In genomic region chr6:6863160-6863870, GRCm38 (mm10) we compare ENCODE assay signal across 9 mouse cellular contexts. TPM values are rescaled to one million over a fixed set of nuclear protein-coding genes. Genes with fewer than 3 reads are reported as not detected.
A peak's percentile ranks its signal among the peaks of the same experiment; 100 is the strongest.
DNase-seq lines count a peak whose midpoint lies in the region; ATAC-seq and TF ChIP-seq lines count a peak whose summit lies in the region.
"Had no signal": no experiment of that assay in that cellular context is flagged by ENCODE, and none has a peak within 500 bp of the region (broad histone marks: within the 10 kb centered on the region; RNA-seq: fewer than 3 reads in every experiment).

TSS of gene Dlx6 (plus strand) at chr6:6863334.

- intact Hi-C loops in heart, postnatal 25 days (cut with DNase I): no loop called here

- TF ChIP-seq POLR2A in ES-Bruce4 (IDR thresholded peaks at IDR 0.05; ENCODE audit: insufficient read depth, low read length): no peak

- TF ChIP-seq EP300 in ES-Bruce4 (IDR thresholded peaks at IDR 0.05; ENCODE audit: insufficient read depth, low read depth, low read length): no peak

- H3K4me3 ChIP-seq in heart, embryonic 10.5 days: peak within 1 kb of the TSS; percentile 67
- H3K4me3 ChIP-seq in ES-Bruce4 (ENCODE audit: low read depth, low read length): peak within 1 kb of the TSS; percentile 74
- peak within 1 kb of the TSS; percentile 57 for H3K4me3 ChIP-seq in forebrain, embryonic 10.5 days
- H3K4me3 ChIP-seq in neural tube, embryonic 12.5 days: peak within 1 kb of the TSS; percentile 36

- H3K4me1 ChIP-seq in heart, embryonic 10.5 days: peaks cover 21% of the 10 kb centered on the region
- H3K4me1 ChIP-seq in ES-Bruce4 (ENCODE audit: control insufficient read depth, insufficient read depth, low read length): peaks cover 3% of the 10 kb centered on the region
- peaks cover 42% of the 10 kb centered on the region for H3K4me1 ChIP-seq in forebrain, embryonic 10.5 days
- peaks cover 27% of the 10 kb centered on the region for H3K4me1 ChIP-seq in neural tube, embryonic 12.5 days

- DNase-seq in heart, embryonic 10.5 days (ENCODE audit: low spot score): no peak
- no peak for DNase-seq in heart, postnatal 25 days (ENCODE audit: low spot score)
- peak; percentile 75 for DNase-seq in forebrain, embryonic 10.5 days (ENCODE audit: extremely low spot score, low spot score)
- DNase-seq in kidney, postnatal 14 days: peak; percentile 35
- no peak for DNase-seq in cerebellum, postnatal 14 days
- no peak for DNase-seq in gastrocnemius, postnatal 10 days

- H3K9ac ChIP-seq in ES-Bruce4 (ENCODE audit: low read depth, poor library complexity, severe bottlenecking): peak within 1 kb of the TSS; percentile 42; the same call in 1 of the 2 replicates
- H3K9ac ChIP-seq in neural tube, embryonic 12.5 days: no peak within 1 kb of the TSS

- WGBS in heart, embryonic 10.5 days: under 1% methylated on average over 52 of the region's 52 CpGs
- WGBS in forebrain, embryonic 10.5 days: under 1% methylated on average over 48 of the region's 52 CpGs
- under 1% methylated on average over 47 of the region's 52 CpGs for WGBS in neural tube, embryonic 12.5 days

- ATAC-seq in neural tube, embryonic 12.5 days (ENCODE audit: low FRiP score, low read depth): peak; percentile 67

- H3K36me3 ChIP-seq in heart, embryonic 10.5 days: no peaks in the 10 kb centered on the region
- no peaks in the 10 kb centered on the region for H3K36me3 ChIP-seq in ES-Bruce4 (ENCODE audit: control insufficient read depth, insufficient read depth, low read length, poor library complexity, severe bottlenecking)
- H3K36me3 ChIP-seq in forebrain, embryonic 10.5 days (replicated peaks): no peaks in the 10 kb centered on the region
- H3K36me3 ChIP-seq in neural tube, embryonic 12.5 days: no peaks in the 10 kb centered on the region

- H3K27ac ChIP-seq in heart, embryonic 10.5 days: peak within 1 kb of the TSS; percentile 81
- H3K27ac ChIP-seq in ES-Bruce4 (ENCODE audit: insufficient read depth, low read length): no peak within 1 kb of the TSS
- peak within 1 kb of the TSS; percentile 80 for H3K27ac ChIP-seq in forebrain, embryonic 10.5 days
- no peak within 1 kb of the TSS for H3K27ac ChIP-seq in neural tube, embryonic 12.5 days
- H3K27ac ChIP-seq: macrophage had no signal

- TF ChIP-seq CTCF in ES-Bruce4 (IDR thresholded peaks at IDR 0.05; ENCODE audit: low read depth, low read length): no peak

- peak within 1 kb of the TSS; percentile 82 for H3K4me2 ChIP-seq in neural tube, embryonic 12.5 days (replicated peaks)

- no peaks in the 10 kb centered on the region for H3K9me3 ChIP-seq in heart, embryonic 10.5 days
- H3K9me3 ChIP-seq in ES-Bruce4 (replicated peaks; ENCODE audit: control insufficient read depth, insufficient read depth, low read length, poor library complexity, severe bottlenecking): no peaks in the 10 kb centered on the region
- no peaks in the 10 kb centered on the region for H3K9me3 ChIP-seq in forebrain, embryonic 10.5 days
- H3K9me3 ChIP-seq in neural tube, embryonic 12.5 days: no peaks in the 10 kb centered on the region

- peaks cover 99% of the 10 kb centered on the region for H3K27me3 ChIP-seq in heart, embryonic 10.5 days (ENCODE audit: insufficient read depth, poor library complexity, severe bottlenecking)
- H3K27me3 ChIP-seq in ES-Bruce4 (ENCODE audit: control insufficient read depth, insufficient read depth, low read length, poor library complexity, severe bottlenecking): peaks cover 48% of the 10 kb centered on the region
- H3K27me3 ChIP-seq in forebrain, embryonic 10.5 days (ENCODE audit: poor library complexity, severe bottlenecking): peaks cover 100% of the 10 kb centered on the region
- peaks cover 93% of the 10 kb centered on the region for H3K27me3 ChIP-seq in neural tube, embryonic 12.5 days (replicated peaks)

RNA-seq across cellular contexts. Expression of gene Dlx6, which starts in this region (rescaled TPM):
- polyA plus RNA-seq in heart, embryonic 10.5 days (2016; fragmentation: Nextera tagmentation; extraction: Ambion mirVana): 0.23 and 0.57 TPM in 2 replicates
- not detected for total RNA-seq in heart, postnatal 25 days (2021)
- 0.30 TPM in 1 of 2 replicates, not detected in the other for polyA plus RNA-seq in ES-Bruce4 (2011; ENCODE audit: insufficient read depth, insufficient read length, low read depth, missing spikeins)
- 0.95 and 1.1 TPM in 2 replicates for polyA plus RNA-seq in forebrain, embryonic 10.5 days (2016; fragmentation: Nextera tagmentation; extraction: Ambion mirVana)
- not detected in 2 replicates for polyA plus RNA-seq in neural tube, embryonic 12.5 days (2016; fragmentation: Nextera tagmentation; extraction: Ambion mirVana)
- 1 to 10 TPM in 1 of 2 experiments, not detected in 1; 1.3 TPM for total RNA-seq in gastrocnemius, postnatal 10 days (2021)
- polyA plus RNA-seq: macrophage had no signal

Comparison
In these comparisons a context has a peak if more than half of its experiments do, and no peak if none do; other contexts are left out.
1. Peak in ATAC-seq, H3K4me3 ChIP-seq and H3K4me2 ChIP-seq in neural tube, embryonic 12.5 days; RNA of the gene not detected or under 1 TPM.
2. DNase-seq: peak in forebrain, embryonic 10.5 days (single experiment) and kidney, postnatal 14 days (single experiment); none in heart, embryonic 10.5 days (single experiment), heart, postnatal 25 days (single experiment), cerebellum, postnatal 14 days (0 of 2) and gastrocnemius, postnatal 10 days (single experiment).
3. H3K27ac ChIP-seq: peak in heart, embryonic 10.5 days (single experiment) and forebrain, embryonic 10.5 days (single experiment); none in ES-Bruce4 (single experiment) and neural tube, embryonic 12.5 days (single experiment).
4. Peak in every context shown above with its lines, with median percentiles within 50 percentile points of each other: H3K4me3 ChIP-seq.